In the genomic region with DNA sequence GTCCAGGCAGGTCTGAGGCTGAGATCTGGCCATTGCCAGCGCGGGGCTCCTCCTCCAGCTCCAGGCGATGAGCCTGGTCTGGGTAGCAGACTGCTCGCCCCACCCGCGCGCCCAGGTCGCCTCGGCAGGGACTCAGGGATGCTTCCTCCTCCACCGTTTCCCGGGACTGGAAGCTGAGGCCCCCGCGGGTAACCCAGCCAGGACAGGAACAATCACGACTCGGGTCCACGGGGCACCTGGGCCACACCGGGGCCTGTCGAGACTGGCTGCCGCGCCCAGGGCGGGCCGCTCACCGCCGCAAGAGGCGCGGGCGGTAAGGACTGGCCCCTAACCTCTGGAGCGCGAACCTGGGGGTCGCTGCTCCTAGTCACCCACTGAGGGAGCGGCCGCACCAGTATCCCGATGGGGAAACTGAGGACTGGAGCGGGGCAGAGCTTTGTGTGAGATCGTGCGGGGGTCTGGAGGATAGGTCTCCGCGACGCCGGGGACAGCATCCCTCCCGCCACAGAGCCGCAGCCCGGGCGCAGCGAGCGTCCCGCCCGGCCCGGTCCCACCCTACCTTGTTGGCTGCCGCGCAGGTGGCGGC, we compare ENCODE assay signal across 8 mouse cellular contexts. TPM values are rescaled to one million over a fixed set of nuclear protein-coding genes. Genes with fewer than 3 reads are reported as not detected.
DNase-seq lines count a peak whose midpoint lies in the region; ATAC-seq and TF ChIP-seq lines count a peak whose summit lies in the region.

No protein-coding gene starts in this region.

- H3K4me2 ChIP-seq in hindbrain, embryonic 15.5 days = peak overlapping the region; percentile 81
- peak overlapping the region; percentile 98 for H3K4me2 ChIP-seq in lung, embryonic 15.5 days

- peak overlapping the region; percentile 85 for H3K27ac ChIP-seq in left cerebral cortex, adult 2 months
- H3K27ac ChIP-seq in bone marrow, adult 2 months (ENCODE audit: control insufficient read depth, insufficient read depth, low read depth, low read length, poor library complexity) = peak overlapping the region; percentile 70
- peak overlapping the region; percentile 60 for H3K27ac ChIP-seq in hindbrain, embryonic 15.5 days (replicated peaks)
- H3K27ac ChIP-seq in lung, embryonic 15.5 days = no peak overlapping the region

- 1% methylated on average over 52 of the region's 52 CpGs for WGBS in bone marrow, adult 2 months
- WGBS in hindbrain, embryonic 15.5 days = under 1% methylated on average over 50 of the region's 52 CpGs
- under 1% methylated on average over 46 of the region's 52 CpGs for WGBS in lung, embryonic 15.5 days

- H3K9ac ChIP-seq in hindbrain, embryonic 15.5 days = peak overlapping the region; percentile 73
- peak overlapping the region; percentile 59 for H3K9ac ChIP-seq in lung, embryonic 15.5 days

- H3K4me1 ChIP-seq in bone marrow, adult 2 months (ENCODE audit: control insufficient read depth, insufficient read depth, low read length) = peaks cover 4% of the 10 kb centered on the region
- peaks cover 13% of the 10 kb centered on the region for H3K4me1 ChIP-seq in hindbrain, embryonic 15.5 days (replicated peaks)
- H3K4me1 ChIP-seq in lung, embryonic 15.5 days = peaks cover 13% of the 10 kb centered on the region

- H3K4me3 ChIP-seq in left cerebral cortex, adult 2 months = peak overlapping the region; percentile 71
- peak overlapping the region; percentile 77 for H3K4me3 ChIP-seq in bone marrow, adult 2 months (replicated peaks; ENCODE audit: control insufficient read depth, low read depth, low read length)
- peak overlapping the region; percentile 73 for H3K4me3 ChIP-seq in hindbrain, embryonic 15.5 days
- H3K4me3 ChIP-seq in lung, embryonic 15.5 days = peak overlapping the region; percentile 55

- H3K9me3 ChIP-seq in hindbrain, embryonic 15.5 days = no peaks in the 10 kb centered on the region
- H3K9me3 ChIP-seq in lung, embryonic 15.5 days = no peaks in the 10 kb centered on the region

- intact Hi-C loops in left cerebral cortex, adult 2 months (cut with DNase I) = loop anchor here (2.0 kb wide), 1 partner anchor 93 kb away; no protein-coding TSS in a partner anchor

- DNase-seq in left cerebral cortex, adult 2 months (ENCODE audit: extremely low spot score in 1 of 2, low spot score in 2 of 2) = peak; percentile 37 to 40
- DNase-seq in left cerebral cortex, adult 11 months (ENCODE audit: low spot score) = no peak
- DNase-seq in embryo, embryonic 10.5 days (ENCODE audit: low spot score) = peak; percentile 25
- peak; percentile 44 for DNase-seq in right cerebral cortex, postnatal 14 days
- DNase-seq in thymus, postnatal 25 days = no peak

- peak; percentile 55 for ATAC-seq in hindbrain, embryonic 15.5 days (ENCODE audit: low FRiP score, low read depth)
- peak; percentile 15; the same call in 1 of the 2 replicates for ATAC-seq in lung, embryonic 15.5 days (ENCODE audit: borderline replicate concordance, extremely low read depth, low FRiP score, low TSS enrichment)

- no peaks in the 10 kb centered on the region for H3K36me3 ChIP-seq in hindbrain, embryonic 15.5 days
- no peaks in the 10 kb centered on the region for H3K36me3 ChIP-seq in lung, embryonic 15.5 days

- no peak for TF ChIP-seq CTCF in left cerebral cortex, adult 2 months (IDR thresholded peaks at IDR 0.05)
- no peak for TF ChIP-seq CTCF in bone marrow, adult 2 months (IDR thresholded peaks at IDR 0.05; ENCODE audit: control insufficient read depth, insufficient read depth, low read length)

- 0 out of 2 replicates have a peak, but pooled peaks cover 6% of the 10 kb centered on the region for H3K27me3 ChIP-seq in hindbrain, embryonic 15.5 days
- H3K27me3 ChIP-seq in lung, embryonic 15.5 days = peaks cover 60% of the 10 kb centered on the region

- TF ChIP-seq POLR2A in bone marrow, adult 2 months (IDR thresholded peaks at IDR 0.05; ENCODE audit: borderline replicate concordance, control insufficient read depth, low read depth, low read length) = no peak

RNA-seq across cellular contexts. Expression of a gene that starts 0.7 kb away (rescaled TPM):
- total RNA-seq in left cerebral cortex, adult 2 months (2021) = 10 to 100 TPM; 24.4 to 28.2 TPM
- polyA plus RNA-seq in bone marrow, adult 2 months (2011; ENCODE audit: insufficient read depth, insufficient read length, low replicate concordance, missing spikeins) = 6.0 and 8.1 TPM in 2 replicates
- polyA plus RNA-seq in hindbrain, embryonic 15.5 days (2015; fragmentation: Nextera tagmentation; extraction: Ambion mirVana) = 9.0 and 10.5 TPM in 2 replicates
- polyA plus RNA-seq in lung, embryonic 15.5 days (2015; fragmentation: Nextera tagmentation; extraction: Ambion mirVana) = 3.4 and 5.3 TPM in 2 replicates

RNA-seq across cellular contexts. Expression of a gene that starts 48.7 kb away (rescaled TPM):
- 1 to 10 TPM; 3.4 to 4.8 TPM for total RNA-seq in left cerebral cortex, adult 2 months (2021)
- polyA plus RNA-seq in bone marrow, adult 2 months (2011; ENCODE audit: insufficient read depth, insufficient read length, low replicate concordance, missing spikeins) = 2.7 and 4.6 TPM in 2 replicates
- 0.91 and 1.0 TPM in 2 replicates for polyA plus RNA-seq in hindbrain, embryonic 15.5 days (2015; fragmentation: Nextera tagmentation; extraction: Ambion mirVana)
- polyA plus RNA-seq in lung, embryonic 15.5 days (2015; fragmentation: Nextera tagmentation; extraction: Ambion mirVana) = 3.6 and 3.9 TPM in 2 replicates

Comparison
In these comparisons a context has a peak if more than half of its experiments do, and no peak if none do; other contexts are left out.
1. DNase-seq: peak in left cerebral cortex, adult 2 months (2 of 2), embryo, embryonic 10.5 days (single experiment) and right cerebral cortex, postnatal 14 days (single experiment); none in left cerebral cortex, adult 11 months (single experiment) and thymus, postnatal 25 days (single experiment).
2. Peak in every context shown above with its lines, with median percentiles within 50 percentile points of each other: H3K4me3 ChIP-seq.